Mouse (Mus musculus) brain, embryonic 14.5 days (tissue): Measurements from ENCODE around the gene Brdt. TPM values are rescaled to one million over a fixed set of nuclear protein-coding genes. Genes with fewer than 3 reads are reported as not detected.
"Not testable (repeated sequence)": the region's sequence is repeated elsewhere in the genome, so short reads cannot be mapped to it uniquely, and the experiment has no call there.

Experiments
- DNase-seq: peaks from one replicate; pipeline ENCODE4 v3.0.0-alpha.2; 2011; ENCODE audit warnings: low read depth
- CTCF ChIP-seq: fragments of 200-500 bp; IDR thresholded peaks from 2 replicates; pipeline ENCODE4 v1.5.1; 2012; ENCODE audit warnings: inconsistent platforms, mild to moderate bottlenecking, moderate library complexity, borderline replicate concordance; ENCODE audit not compliant: insufficient read depth, insufficient read length; ENCODE audit errors: extremely low read depth
- POLR2A ChIP-seq: fragments of 200-500 bp; IDR thresholded peaks from 2 replicates; pipeline ENCODE4 v1.6.1; 2012; ENCODE audit warnings: mild to moderate bottlenecking, inconsistent platforms, borderline replicate concordance; ENCODE audit not compliant: poor library complexity, insufficient read depth, insufficient read length, severe bottlenecking; ENCODE audit errors: extremely low read depth
- polyA plus RNA-seq: library from polyadenylated mRNA; depleted of rRNA; stranded (reverse); fragments of >200 nt; gene quantifications from 2 replicates; pipeline ENCODE4 v1.2.3, GENCODE M21; 2012

Gene Brdt
- polyA plus RNA-seq, 1 experiment, result 3.6 TPM

DNA sequence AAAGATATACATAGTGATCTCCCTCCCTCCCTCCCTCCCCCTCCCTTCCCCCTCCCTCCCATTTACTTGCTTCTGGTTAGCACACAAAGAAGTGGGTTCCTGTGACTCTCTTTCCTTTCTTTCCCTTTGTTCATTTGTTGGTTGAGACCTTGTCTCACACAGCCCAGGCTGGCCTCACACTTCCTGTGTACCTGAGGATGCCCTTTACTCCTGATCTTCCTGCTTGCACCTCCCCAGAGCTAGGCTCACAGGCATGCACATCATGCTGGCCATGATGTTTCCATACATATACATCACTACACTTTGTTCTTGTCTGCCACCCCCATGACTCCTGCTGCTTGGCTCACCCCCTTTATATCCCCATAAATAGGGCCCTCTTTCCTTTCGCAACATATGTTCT lies 21.6 kb downstream of the Brdt start:
- TF ChIP-seq POLR2A (no peak), CTCF (no peak)
- DNase-seq, result no peak

GRCm38 (mm10) chr5:107353981-107354380 lies 23.0 kb downstream of the Brdt start:
- DNase-seq, result no peak
- no peak for TF ChIP-seq CTCF

DNA sequence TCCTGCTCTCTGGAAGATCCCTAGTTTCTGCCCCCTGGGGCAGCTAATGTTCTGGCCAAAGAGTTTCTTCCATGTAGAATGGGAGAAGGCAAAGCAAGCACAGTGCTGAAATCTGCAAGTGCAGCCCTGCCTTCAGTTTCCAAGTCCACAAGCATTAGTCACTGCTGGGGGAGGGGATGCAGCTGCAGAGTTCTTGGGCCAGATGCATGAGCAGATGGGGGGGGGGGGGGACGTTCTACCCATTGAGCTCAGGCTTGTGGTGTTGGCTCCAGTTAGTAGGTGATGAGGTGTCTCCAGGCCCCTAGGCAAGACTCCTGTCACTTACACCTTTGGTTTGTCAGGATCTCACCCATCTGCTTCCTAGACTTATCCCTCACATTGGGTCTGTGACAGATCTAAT lies 24.8 kb downstream of the Brdt start:
- no peak for DNase-seq
- TF ChIP-seq POLR2A, result no peak
- TF ChIP-seq CTCF, result no peak

GRCm38 (mm10) chr5:107357723-107358122 lies 26.8 kb downstream of the Brdt start:
- no peak for DNase-seq
- TF ChIP-seq POLR2A (no peak), CTCF (no peak)

DNA sequence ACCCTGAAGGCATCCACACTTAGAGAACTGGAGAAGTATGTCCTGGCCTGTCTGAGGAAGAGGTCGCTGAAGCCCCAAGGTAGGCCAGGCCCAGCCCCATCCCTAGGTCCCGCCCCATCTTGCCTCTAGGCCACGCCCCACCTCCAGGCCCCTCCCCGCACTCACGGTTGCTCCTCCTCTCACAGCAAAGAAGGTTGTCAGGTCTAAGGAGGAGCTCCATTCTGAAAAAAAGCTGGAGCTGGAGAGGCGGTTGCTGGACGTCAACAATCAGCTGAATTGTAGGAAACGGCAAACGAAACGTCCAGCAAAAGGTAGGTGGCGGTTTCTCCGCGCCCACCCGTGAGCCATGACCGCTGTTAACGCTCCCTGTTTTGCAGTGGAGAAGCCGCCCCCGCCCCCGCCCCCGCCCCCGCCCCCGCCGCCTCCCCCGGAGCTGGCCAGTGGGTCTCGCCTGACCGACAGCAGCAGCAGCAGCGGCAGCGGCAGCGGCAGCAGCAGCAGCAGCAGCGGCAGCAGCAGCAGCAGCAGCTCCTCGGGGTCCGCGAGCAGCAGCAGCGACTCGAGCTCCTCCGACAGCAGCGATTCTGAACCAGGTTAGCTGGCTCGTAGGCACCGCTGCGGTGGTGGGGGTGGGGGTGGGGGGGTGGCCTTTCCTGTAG lies 28.6 kb downstream of the Brdt start:
- TF ChIP-seq POLR2A (no peak), CTCF (no peak)
- peak; percentile 91 for DNase-seq

DNA sequence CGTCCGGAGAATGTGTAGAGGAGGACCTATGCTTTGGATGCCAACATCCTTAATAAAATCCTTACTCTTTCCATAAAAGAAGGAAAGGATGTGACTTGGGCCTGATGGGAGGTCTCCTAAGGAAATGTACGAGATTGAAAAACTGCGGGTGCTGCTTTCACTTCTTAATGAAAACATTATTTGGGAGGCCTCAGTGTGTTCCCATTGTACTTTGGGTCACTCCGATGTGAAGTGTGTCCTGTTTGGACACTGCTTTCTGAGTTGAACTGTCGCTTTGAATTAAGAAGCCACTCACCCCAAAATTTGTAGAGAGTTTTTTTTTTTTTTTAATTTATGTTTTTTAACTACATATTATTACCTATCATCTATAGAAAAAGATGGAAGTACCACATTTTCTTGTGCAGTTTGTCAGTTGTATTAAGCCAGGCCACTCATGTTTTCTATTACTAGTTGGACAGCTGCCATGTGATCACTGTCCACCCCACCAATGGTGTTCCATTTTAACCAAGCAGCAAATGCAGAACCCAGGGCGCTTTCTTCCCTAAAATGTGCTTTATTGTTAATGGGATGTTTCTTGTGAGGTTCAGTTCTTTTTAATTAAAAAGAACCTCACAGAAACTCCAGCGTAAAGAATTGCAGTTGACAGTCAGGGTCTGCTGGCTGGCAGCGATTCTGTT lies 29.2 kb downstream of the Brdt start:
- TF ChIP-seq CTCF (no peak), POLR2A (no peak)

DNA sequence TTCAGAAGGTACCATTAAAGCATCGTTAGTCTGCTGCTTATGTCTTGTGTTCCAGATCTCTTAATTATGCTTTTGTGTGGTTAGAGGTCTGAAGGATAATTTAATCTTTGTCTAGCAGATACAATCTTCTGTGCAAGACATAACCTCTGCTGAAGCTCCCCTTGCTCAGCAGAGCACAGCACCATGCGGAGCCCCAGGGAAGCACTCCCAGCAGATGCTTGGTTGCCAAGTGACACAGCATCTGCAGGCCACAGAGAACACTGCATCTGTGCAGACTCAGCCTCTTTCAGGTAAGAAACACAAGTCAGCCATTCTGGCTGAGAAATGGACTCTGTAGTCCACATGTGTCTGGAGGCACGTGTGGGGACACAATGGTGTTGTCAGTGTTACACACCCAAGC lies 39.1 kb downstream of the Brdt start:
- peak; percentile 22 for DNase-seq
- TF ChIP-seq POLR2A (no peak), CTCF (no peak)

More for the DNA sequence above, 29.2 kb downstream of the Brdt start:
- peak; percentile 35 for DNase-seq

DNA sequence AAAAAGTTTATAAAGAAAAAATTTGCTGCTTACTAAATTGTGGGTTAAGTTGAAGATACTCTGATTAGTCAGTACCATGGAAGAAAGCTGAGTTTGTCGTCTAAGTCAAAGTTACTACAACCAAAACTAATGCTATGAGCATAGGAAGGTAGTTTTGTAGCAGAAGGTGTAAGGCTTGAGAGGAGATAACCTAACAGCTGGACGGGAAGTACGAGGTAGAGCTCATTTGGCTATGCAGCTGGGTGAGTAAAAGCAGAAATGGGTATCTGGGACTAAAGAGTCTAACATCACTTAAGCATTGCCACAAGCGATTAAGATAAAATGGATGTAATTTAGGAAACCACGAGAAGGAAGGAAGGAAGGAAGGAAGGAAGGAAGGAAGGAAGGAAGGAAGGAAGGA lies 40.4 kb downstream of the Brdt start:
- DNase-seq, result no peak
- TF ChIP-seq CTCF (no peak), POLR2A (no peak)

DNA sequence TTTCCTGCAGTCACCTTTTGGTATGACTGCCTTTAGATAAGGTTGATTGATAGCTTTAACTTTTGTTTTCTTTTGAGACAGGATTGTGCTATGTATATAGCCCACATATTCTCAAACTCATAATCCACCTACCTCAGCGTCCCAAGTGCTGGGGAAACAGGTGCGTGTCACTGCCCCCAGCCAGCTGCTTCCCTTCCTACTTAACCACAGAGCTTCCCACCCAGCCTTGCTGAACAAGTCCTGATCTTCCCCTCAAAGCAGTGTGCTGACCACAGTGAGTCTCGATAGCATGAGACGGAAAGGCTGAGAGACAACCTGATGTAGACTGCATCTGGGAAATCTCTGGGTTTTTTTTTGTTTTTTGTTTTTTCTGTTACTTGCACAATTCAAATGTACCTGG lies 42.3 kb downstream of the Brdt start:
- DNase-seq, result no peak
- TF ChIP-seq POLR2A (no peak), CTCF (no peak)

DNA sequence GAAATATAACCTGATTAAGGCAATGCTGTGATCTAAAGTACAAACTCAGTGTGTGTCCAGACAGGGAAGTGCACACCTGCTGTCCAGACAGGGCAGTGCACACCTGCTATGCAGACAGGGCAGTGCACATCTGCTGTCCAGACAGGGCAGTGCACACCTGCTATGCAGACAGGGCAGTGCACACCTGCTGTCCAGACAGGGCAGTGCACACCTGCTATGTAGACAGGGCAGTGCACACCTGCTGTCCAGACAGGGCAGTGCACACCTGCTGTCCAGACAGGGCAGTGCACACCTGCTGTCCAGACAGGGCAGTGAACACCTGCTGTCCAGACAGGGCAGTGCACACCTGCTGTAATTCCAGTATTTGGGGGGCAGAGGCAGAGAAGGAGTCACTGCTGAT lies 55.5 kb downstream of the Brdt start:
- not testable (repeated sequence) for DNase-seq

GRCm38 (mm10) chr5:107387788-107388187 lies 56.8 kb downstream of the Brdt start:
- no peak for DNase-seq
- no peak for TF ChIP-seq POLR2A
- TF ChIP-seq CTCF, result no peak

DNA sequence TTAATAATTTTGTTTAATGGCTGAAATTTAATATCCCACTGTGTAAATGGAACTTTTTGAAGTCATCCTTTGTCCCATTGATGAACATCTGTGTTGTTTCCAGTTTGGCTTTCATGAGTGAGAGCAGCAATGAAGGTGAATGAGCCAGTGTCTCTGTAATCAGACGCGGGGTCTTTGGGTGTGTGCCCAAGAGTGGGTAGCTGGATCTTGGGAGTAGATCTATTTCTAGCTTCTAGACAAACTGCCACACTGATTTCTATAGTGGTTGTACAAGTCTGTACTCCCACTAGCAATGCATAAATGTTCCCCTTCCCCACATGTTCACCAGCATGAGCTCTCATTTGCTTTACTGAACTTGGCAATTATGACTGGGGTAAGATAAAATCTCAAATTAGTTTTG lies 58.4 kb downstream of the Brdt start:
- TF ChIP-seq POLR2A, result no peak
- no peak for TF ChIP-seq CTCF
- no peak for DNase-seq
